Comparison of ENCODE assay signal across 28 mouse cellular contexts in the genomic region with DNA sequence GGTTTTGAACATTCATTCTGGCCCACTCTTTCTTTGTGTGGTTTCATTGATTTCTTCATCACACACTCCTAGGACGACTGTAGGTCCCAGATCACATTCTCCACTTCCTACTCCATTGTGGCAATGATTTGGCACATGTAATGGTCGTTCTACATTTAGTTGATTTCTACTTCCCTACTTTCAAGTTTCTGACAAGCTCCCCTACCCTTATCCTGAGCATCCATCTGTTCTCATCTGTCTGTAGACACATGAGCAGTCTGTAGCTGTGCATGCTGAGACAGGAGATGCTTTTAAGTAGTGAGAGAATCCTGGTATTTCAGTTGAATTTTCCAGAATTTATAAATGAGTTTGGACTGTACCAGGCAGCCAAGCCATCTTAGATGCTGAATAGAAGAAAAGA.
"Had no signal": no experiment of that assay in that cellular context is flagged by ENCODE, and none has a peak within 500 bp of the region (broad histone marks: within the 10 kb centered on the region; RNA-seq: fewer than 3 reads in every experiment).

No protein-coding gene starts in this region.

- H3K4me2 ChIP-seq: heart, embryonic 11.5 days; heart, embryonic 13.5 days; heart, embryonic 15.5 days; hindbrain, embryonic 12.5 days; hindbrain, embryonic 14.5 days; intestine, embryonic 15.5 days; kidney, embryonic 15.5 days; limb, embryonic 12.5 days; liver, embryonic 11.5 days; liver, embryonic 13.5 days; liver, embryonic 15.5 days had no signal

- H3K9me3 ChIP-seq: heart, embryonic 13.5 days; heart, embryonic 15.5 days; hindbrain, embryonic 12.5 days; intestine, embryonic 15.5 days; kidney, embryonic 15.5 days; limb, embryonic 10.5 days; limb, embryonic 12.5 days; liver, embryonic 13.5 days; liver, embryonic 15.5 days had no signal

- ATAC-seq: hindbrain, embryonic 16.5 days; inflammation-experienced regulatory T-cells, adult 6 months; intestine, embryonic 15.5 days; intestine, postnatal 0 days had no signal

- H3K4me1 ChIP-seq: heart, embryonic 13.5 days; heart, embryonic 15.5 days; hindbrain, embryonic 12.5 days; intestine, embryonic 15.5 days; kidney, embryonic 15.5 days; limb, embryonic 12.5 days; liver, embryonic 13.5 days; liver, embryonic 15.5 days had no signal

- H3K27me3 ChIP-seq: heart, embryonic 13.5 days; heart, embryonic 15.5 days; hindbrain, embryonic 12.5 days; intestine, embryonic 15.5 days; kidney, embryonic 15.5 days; limb, embryonic 12.5 days; liver, embryonic 13.5 days; liver, embryonic 15.5 days had no signal

- H3K4me3 ChIP-seq: gastrocnemius, adult 2 months; heart, embryonic 13.5 days; heart, embryonic 15.5 days; hindbrain, embryonic 12.5 days; intestine, embryonic 15.5 days; kidney, embryonic 15.5 days; left cerebral cortex, adult 2 months; limb, embryonic 10.5 days; limb, embryonic 12.5 days; liver, embryonic 13.5 days; liver, embryonic 15.5 days had no signal

- DNase-seq: gastrocnemius, adult 2 months; gastrocnemius, postnatal 10 days; gastrocnemius, postnatal 25 days; heart, adult 18-20 months; heart, postnatal 14 days; heart, postnatal 36 days; kidney, adult 2 months; kidney, adult 9 months; kidney, postnatal 14 days; kidney, postnatal 36 days; liver; liver, embryonic 13.5 days had no signal

- H3K36me3 ChIP-seq: heart, embryonic 13.5 days; heart, embryonic 15.5 days; hindbrain, embryonic 12.5 days; intestine, embryonic 15.5 days; kidney, embryonic 15.5 days; limb, embryonic 10.5 days; limb, embryonic 12.5 days; liver, embryonic 13.5 days; liver, embryonic 15.5 days had no signal

- H3K9ac ChIP-seq: heart, embryonic 13.5 days; heart, embryonic 15.5 days; hindbrain, embryonic 12.5 days; hindbrain, embryonic 14.5 days; intestine, embryonic 15.5 days; kidney, embryonic 15.5 days; limb, embryonic 12.5 days; liver, embryonic 13.5 days; liver, embryonic 15.5 days had no signal

- H3K27ac ChIP-seq: gastrocnemius, adult 2 months; heart, embryonic 13.5 days; heart, embryonic 15.5 days; hindbrain, embryonic 12.5 days; hindbrain, embryonic 14.5 days; intestine, embryonic 15.5 days; kidney, embryonic 15.5 days; kidney, postnatal 0 days; left cerebral cortex, adult 2 months; limb, embryonic 10.5 days; limb, embryonic 12.5 days; liver, embryonic 13.5 days; liver, embryonic 15.5 days had no signal
